Mouse (Mus musculus): ENCODE measurements around the gene Fam126b.
"Not testable (repeated sequence)": the region's sequence is repeated elsewhere in the genome, so short reads cannot be mapped to it uniquely, and the experiment has no call there.

Fam126b gene

DNA sequence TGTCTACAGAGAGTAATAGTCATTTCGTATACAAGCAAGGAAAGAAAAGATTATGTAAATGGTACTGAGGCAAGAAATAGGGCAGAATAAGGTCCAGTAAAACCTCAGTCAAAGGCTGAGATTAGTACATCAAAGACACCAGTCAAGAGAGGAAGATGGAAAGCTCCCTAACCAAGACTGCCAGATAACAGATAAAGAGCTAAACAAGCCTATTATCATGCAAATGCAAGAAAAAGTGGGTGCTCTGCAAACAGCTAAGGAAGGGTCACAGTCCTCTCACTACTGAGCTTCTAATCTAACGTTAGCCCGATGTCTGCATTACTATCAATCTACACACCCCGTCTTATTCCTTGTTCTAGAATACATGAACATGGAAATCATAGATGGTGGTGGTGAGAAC lies 15.7 kb downstream of the Fam126b start:
- DNase-seq (ENCODE audit: low spot score in 2 of 2): no peak

- no peak for DNase-seq (ENCODE audit: low spot score in 2 of 2)
Measured at GRCm38 (mm10) chr1:58568456-58569130, 17.5 kb downstream of the Fam126b start.

GRCm38 (mm10) chr1:58566621-58567020 lies 19.5 kb downstream of the Fam126b start:
- no peak for DNase-seq (ENCODE audit: low spot score in 2 of 2)

DNA sequence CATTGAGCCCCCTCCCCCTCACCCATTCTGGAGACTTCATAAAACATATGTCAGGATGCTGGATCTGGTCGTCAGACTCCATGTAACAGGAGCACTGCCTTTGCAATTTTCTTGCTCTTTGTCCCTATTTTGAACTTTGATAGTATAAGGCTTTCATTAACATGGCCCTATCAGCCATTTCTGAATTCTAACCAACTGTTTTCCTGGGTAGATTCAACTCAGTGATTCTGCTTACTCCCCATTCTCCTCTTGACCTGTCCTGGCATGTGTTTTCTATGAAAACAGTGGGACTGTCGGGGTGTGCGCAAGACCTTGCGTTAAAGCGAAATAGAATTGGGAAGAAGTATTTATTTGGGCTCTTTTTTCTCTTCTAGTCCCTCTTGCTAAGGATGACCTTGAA lies 21.1 kb downstream of the Fam126b start:
- no peak for DNase-seq (ENCODE audit: low spot score in 2 of 2)

DNA sequence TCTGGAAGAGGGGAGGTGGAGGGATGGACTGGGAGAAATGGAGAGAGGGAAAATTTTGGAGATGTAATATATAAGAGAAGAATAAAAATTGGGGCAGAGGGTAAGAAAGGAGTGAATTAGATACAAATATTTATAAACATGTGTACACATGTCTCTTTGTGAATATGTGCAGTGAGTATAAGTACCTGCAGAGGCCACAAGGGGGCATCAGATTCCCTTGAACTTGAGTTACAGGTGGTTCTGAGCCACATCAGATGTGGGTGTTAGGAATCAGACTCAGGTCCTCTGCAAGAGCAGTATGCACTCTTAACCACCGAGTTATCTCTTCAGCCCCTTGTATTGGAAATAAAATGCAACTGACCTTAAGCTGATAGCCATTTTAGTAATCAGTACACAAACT lies 23.7 kb downstream of the Fam126b start:
- no peak for DNase-seq (ENCODE audit: low spot score in 2 of 2)

GRCm38 (mm10) chr1:58560370-58560769 lies 25.8 kb downstream of the Fam126b start:
- not testable (repeated sequence) for DNase-seq (ENCODE audit: low spot score in 2 of 2)

GRCm38 (mm10) chr1:58541386-58541785 lies 44.7 kb downstream of the Fam126b start:
- DNase-seq (ENCODE audit: low spot score in 2 of 2): no peak

GRCm38 (mm10) chr1:58507249-58507648 lies 78.9 kb downstream of the Fam126b start:
- no peak for DNase-seq (ENCODE audit: low spot score in 2 of 2)

DNA sequence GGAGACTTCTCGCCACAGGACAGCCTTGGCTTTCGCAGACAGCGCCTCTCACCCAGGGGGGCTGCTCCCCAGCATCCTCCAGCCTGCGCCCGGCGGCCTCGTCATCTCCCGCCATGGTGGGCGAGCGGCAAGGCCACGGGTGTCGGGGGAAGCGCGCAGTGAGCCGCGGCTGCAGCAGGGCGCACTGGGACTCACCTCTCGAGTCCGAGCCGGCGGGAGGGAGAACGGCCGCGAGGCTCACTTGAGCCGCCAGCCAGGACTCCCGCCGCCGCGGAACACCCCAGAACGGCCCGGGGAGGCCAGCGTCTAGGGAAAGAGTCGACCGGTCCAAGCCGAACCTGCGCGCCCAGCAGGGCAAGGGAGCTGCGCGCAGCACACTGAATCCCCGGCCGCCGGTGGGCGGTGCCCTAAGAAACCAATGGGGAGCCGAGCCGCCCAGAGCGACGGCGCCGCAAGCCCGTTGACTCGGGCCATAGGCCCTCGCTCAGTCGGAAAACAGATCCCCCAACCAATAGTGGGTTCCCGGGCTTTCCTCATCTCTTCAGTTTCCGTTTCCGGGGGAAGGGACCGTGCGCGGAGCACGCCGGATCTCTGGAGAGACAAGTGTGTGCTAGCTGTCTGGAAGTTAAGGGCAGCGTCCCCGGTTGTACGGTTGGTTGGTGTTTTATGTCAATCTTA lies 81.4 kb downstream of the Fam126b start, which contains the start of gene Orc2:
Gene Orc2 (minus strand): TSS at position 533 of the 678 bp plus-strand sequence.
- peak; percentile 79 to 89 for DNase-seq (ENCODE audit: low spot score in 2 of 2)

GRCm38 (mm10) chr1:58503793-58504370 lies 82.2 kb downstream of the Fam126b start:
- no peak for DNase-seq (ENCODE audit: low spot score in 2 of 2)

GRCm38 (mm10) chr1:58503134-58503533 lies 83.0 kb downstream of the Fam126b start:
- no peak for DNase-seq (ENCODE audit: low spot score in 2 of 2)

DNA sequence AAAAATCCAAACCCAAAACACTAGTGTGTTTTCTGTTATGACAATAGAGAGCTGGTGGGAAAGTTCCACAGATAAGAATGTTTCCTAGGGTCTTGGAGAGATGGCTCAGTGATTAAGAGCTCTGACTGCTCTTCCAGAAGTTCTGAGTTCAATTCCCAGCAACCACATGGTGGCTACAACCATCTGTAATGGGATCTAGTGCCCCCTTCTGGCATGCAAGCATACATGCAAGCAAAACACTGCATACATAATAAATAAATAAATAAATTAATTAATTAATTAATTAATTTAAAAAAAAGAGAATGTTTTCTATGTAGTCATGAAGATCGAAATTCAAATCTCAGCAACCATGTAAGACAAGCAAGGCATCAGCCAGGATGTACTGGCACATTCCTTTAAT lies 87.4 kb downstream of the Fam126b start:
- no peak for DNase-seq (ENCODE audit: low spot score in 2 of 2)

- DNase-seq (ENCODE audit: low spot score in 2 of 2): no peak
Measured at GRCm38 (mm10) chr1:58497678-58498077, 88.4 kb downstream of the Fam126b start.

- DNase-seq (ENCODE audit: low spot score in 2 of 2): no peak
Measured at GRCm38 (mm10) chr1:58495603-58496002, 90.5 kb downstream of the Fam126b start.

GRCm38 (mm10) chr1:58482647-58483046 lies 103.5 kb downstream of the Fam126b start:
- no peak for DNase-seq (ENCODE audit: low spot score in 2 of 2)

DNA sequence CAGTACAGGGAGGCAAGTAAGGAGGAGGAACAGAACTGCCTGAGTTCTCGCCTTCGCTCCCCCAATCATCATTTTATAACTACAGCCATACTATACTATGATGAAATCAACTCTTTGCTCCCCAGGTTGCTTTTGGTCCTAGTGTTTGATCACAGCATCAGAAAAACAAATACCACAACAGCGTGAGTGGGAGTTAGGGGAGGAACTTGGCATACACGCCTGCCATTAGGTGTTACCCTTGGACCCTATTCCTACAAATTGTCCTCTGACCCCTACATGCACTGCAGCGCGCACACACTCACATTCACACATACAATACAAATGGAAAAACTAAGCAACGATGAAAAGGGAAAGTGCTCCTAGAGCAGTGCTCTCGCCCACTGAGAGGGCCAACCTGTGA lies 110.5 kb downstream of the Fam126b start:
- DNase-seq (ENCODE audit: low spot score in 2 of 2): no peak
